Comparison of ENCODE assay signal across 22 mouse cellular contexts in the genomic region with DNA sequence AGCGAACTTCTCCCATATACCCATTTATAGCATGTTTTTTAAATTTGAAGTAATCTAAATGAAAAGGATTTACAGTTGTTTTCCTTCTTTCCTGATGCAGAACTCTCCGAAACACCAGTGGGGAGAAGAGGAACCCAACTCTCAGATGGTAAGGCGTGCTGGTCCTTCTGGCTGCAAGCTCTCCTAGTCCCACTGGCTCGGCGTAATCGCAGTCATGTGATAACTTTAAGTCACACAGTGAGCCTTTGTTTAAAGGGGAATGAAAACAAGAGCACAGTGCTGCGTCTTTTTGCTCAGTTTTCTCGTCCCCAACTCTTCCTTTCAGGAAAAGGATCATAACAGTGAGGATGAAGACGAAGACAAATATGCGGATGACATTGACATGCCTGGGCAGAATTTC. TPM values are rescaled to one million over a fixed set of nuclear protein-coding genes. Genes with fewer than 3 reads are reported as not detected.
"Had no signal": no experiment of that assay in that cellular context is flagged by ENCODE, and none has a peak within 500 bp of the region (broad histone marks: within the 10 kb centered on the region; RNA-seq: fewer than 3 reads in every experiment).

No protein-coding gene starts in this region.

- H3K4me2 ChIP-seq: lung, embryonic 14.5 days; midbrain, embryonic 12.5 days; neural tube, embryonic 12.5 days; stomach, embryonic 15.5 days had no signal

- H3K27me3 ChIP-seq: midbrain, embryonic 12.5 days; neural tube, embryonic 12.5 days; stomach, embryonic 15.5 days had no signal

- H3K4me1 ChIP-seq: midbrain, embryonic 10.5 days; midbrain, embryonic 12.5 days; neural tube, embryonic 12.5 days; stomach, embryonic 15.5 days had no signal

- H3K9me3 ChIP-seq: midbrain, embryonic 10.5 days; midbrain, embryonic 12.5 days; neural tube, embryonic 12.5 days; stomach, embryonic 15.5 days had no signal

- ATAC-seq: midbrain, embryonic 16.5 days had no signal

- H3K27ac ChIP-seq: midbrain, embryonic 10.5 days; midbrain, embryonic 12.5 days; neural tube, embryonic 12.5 days; stomach, embryonic 15.5 days; stomach, postnatal 0 days had no signal

- H3K4me3 ChIP-seq: midbrain, embryonic 10.5 days; midbrain, embryonic 12.5 days; myocyte; neural tube, embryonic 12.5 days; stomach, embryonic 15.5 days had no signal

- H3K9ac ChIP-seq: lung, embryonic 14.5 days; midbrain, embryonic 12.5 days; neural tube, embryonic 12.5 days; stomach, embryonic 15.5 days had no signal

- DNase-seq: lung, adult 18-20 months; lung, embryonic 14.5 days; lung, postnatal 10 days; lung, postnatal 4 days; midbrain, embryonic 14.5 days; retina, postnatal 1 day; right cerebral cortex, adult 18-20 months; right cerebral cortex, postnatal 25 days; right cerebral cortex, postnatal 4 days; spleen, adult 18-20 months; thymus, adult 2 months; thymus, postnatal 4 days had no signal

RNA-seq across cellular contexts. Expression of a gene that starts 33.0 kb away (rescaled TPM):
- total RNA-seq: megakaryocyte, adult 5-6 weeks; megakaryocyte-erythroid progenitor cell, adult 5-6 weeks; neutrophil, adult 5-6 weeks had no signal
- polyA plus RNA-seq: myocyte had no signal
